Mouse (Mus musculus) c-Kit-positive CD71-positive TER-119-negative erythroid progenitor cells, embryonic 14.5 days (primary cell): ENCODE results near the gene Lrrc8b.

Experiments
- DNase-seq: peaks from one replicate; pipeline ENCODE4 v3.0.0-alpha.2; 2013; ENCODE audit warnings: low read depth

Gene Lrrc8b

GRCm38 (mm10) chr5:105425587-105425986, 10.0 kb downstream of the Lrrc8b start:
- no peak for DNase-seq

DNA sequence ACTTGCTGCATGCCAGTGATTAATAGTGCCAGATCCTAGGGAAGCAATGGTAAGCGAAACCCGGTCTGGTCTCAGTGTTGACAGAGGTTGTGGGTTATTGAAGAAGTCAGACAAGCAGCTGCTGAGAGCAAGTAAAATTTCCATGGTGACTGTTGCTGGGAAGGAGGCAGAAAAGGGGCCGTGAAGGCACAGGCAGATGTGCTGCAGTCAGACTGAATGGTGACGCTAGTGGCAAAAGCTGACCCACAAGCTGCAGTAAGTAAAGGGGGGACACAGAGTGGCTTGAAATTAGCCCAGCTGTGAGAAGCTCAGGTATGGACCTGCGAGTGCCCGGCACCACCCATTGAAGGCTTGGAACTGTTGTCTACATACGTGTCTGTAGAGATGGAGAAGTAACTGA, 11.8 kb downstream of the Lrrc8b start:
- no peak for DNase-seq

- no peak for DNase-seq
Measured at GRCm38 (mm10) chr5:105428265-105428974, 12.8 kb downstream of the Lrrc8b start.

DNA sequence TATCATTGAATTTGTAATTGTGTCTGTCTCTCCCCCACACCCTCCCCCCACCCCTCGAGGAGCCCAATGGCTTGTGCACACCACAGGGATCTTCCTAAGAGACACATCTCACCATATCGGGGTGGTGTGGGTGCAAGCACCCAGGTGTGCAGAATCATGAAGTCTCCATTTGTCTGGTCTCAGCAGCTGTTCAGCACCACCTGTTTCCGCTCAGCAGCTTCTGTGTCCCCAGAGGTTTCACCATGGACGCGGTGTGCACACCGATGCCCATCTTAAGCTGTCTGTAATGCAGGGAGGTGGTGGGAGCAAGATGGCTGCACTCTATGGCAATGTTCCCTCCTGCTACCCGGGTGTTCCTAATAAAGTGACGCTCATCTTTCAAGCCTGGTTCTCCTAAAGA, 14.6 kb downstream of the Lrrc8b start:
- no peak for DNase-seq

- no peak for DNase-seq
Measured at GRCm38 (mm10) chr5:105439608-105440007, 24.0 kb downstream of the Lrrc8b start.

GRCm38 (mm10) chr5:105440992-105441535, 25.5 kb downstream of the Lrrc8b start:
- no peak for DNase-seq

- DNase-seq, result no peak
Measured at GRCm38 (mm10) chr5:105442212-105443000, 26.8 kb downstream of the Lrrc8b start.

DNA sequence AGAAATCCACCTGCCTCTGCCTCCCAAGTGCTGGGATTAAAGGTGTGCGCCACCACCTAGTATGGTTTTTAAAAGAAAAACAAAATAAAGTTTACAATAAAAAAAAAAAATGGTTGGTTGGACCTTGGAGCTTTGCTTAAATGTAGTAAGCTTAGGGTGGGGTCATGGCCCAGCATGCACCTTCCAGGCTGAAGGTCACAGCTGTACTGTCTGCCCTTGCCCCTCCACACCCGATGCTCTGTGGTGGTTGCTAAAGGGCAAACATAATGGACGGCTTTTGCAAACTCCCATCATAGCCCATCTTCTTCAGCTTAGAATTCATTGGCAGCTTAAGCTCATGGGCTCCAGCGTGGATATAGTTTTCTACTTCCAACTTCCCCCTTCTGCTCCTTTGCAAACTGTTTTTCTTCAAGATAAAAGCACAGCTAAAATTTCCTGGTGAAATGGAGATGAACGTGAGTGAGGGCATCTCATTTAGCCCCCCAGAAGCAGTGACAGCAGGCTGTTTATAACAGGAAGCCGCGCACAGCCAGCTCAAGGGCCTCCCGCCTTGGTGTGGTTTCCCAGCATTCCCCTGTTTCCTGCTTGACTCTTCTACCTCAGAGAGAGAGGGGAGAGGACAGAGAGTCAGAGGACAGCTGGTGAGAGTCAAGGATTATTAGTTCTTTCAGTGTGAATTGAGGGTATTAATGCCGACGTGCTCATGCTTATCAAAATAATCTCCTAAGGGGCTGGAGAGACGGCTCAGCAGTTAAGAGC, 27.7 kb downstream of the Lrrc8b start:
- no peak for DNase-seq

DNA sequence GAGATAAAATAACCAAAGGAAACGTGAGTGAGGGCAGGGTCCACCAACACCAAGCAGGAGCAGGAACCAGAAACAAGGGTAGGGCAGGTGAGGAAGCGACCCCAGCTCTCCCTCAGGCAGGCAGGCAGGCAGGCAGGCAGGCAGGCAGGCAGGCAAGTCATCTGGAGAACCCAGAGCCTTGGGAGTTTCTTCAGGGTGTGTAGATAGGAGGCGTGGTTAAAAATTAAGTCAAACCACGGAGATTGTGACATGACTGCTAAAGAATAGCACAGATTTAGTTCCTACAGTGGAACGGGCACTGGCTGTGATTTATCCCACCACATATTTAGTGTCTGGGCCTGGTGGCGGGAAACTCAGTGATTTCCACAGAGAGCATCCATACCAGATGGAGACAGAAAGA, 30.1 kb downstream of the Lrrc8b start:
- no peak for DNase-seq

GRCm38 (mm10) chr5:105454105-105454504, 38.5 kb downstream of the Lrrc8b start:
- no peak for DNase-seq

DNA sequence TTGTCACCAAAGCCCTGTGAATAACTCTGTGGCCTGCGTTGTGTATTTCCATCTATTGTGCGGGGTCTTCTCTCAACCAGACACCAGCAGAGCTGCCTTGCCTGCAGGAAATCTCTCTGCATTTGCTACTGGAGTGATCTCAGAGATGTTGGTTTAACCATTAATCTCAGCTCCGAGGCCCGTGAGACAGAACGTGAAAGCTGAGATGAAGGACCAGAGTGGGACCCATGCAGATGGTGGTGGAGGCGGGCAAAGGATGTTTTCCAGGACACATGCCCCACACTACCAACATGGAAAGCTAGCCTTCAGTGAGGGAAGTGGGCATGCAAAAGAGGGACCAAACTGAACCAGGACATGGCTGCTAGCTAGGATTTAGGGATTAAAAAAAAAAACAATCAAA, 43.5 kb downstream of the Lrrc8b start:
- DNase-seq, result no peak

DNA sequence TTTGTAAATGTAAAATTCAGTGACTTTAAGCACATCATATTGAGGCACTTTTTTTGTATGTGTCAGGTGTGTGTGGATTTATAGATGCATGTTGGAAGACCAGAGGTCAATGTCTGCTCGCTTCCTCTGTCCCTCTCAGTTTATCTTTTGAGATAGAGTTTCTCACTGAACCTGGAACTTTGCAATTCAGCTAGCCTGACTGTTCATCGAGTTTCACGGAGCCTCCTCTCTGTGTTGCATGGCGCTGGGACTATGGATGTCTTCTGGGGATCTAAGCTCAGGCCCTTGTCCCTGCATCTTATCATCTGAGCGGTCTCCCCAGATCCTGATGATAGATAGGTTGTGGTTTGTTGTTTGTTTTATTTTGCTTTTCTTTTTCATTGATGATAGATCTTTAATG, 45.0 kb downstream of the Lrrc8b start:
- DNase-seq, result no peak

GRCm38 (mm10) chr5:105461076-105461475, 45.5 kb downstream of the Lrrc8b start:
- no peak for DNase-seq

DNA sequence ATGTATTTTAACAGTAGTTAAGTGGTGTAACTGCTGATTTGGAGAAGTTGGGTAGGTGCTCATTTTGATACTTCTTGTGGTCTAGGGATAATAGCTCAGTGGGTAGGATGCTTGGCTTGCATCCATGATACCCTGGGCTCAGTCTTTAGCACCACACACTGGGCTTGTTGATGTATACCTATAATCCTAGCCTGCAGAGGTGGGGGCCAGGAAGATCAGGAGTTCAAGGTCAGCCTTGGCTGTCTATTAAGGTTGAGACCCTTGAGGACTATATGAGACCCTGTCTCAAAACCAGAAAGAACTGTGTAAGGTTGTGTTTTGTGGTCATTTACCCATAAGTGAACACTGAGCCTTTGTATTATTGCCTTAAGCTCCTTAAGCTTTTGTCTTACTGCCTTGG, 49.1 kb downstream of the Lrrc8b start:
- no peak for DNase-seq

DNA sequence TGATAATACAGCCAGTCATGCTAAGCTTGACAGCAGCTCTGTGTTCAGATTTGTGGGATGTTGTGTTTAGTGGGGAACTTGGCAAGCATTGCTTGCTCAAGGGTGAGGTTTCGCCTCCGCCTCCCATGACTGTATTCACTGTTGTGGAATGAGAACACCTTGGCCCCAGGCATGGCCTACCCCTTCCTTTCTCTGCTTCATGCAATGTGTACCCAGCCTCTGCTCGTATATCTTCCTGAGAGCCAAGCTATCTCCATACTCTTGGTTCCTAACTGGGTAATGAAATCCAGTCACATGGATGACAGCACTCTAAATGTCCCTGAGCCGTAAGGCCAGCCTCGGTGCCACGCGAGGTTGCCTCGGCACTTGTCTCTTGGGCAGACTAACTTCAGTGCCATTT, 50.0 kb downstream of the Lrrc8b start:
- DNase-seq, result no peak

GRCm38 (mm10) chr5:105466471-105466902, 50.9 kb downstream of the Lrrc8b start:
- DNase-seq, result no peak

- no peak for DNase-seq
Measured at GRCm38 (mm10) chr5:105467271-105467670, 51.7 kb downstream of the Lrrc8b start.

DNA sequence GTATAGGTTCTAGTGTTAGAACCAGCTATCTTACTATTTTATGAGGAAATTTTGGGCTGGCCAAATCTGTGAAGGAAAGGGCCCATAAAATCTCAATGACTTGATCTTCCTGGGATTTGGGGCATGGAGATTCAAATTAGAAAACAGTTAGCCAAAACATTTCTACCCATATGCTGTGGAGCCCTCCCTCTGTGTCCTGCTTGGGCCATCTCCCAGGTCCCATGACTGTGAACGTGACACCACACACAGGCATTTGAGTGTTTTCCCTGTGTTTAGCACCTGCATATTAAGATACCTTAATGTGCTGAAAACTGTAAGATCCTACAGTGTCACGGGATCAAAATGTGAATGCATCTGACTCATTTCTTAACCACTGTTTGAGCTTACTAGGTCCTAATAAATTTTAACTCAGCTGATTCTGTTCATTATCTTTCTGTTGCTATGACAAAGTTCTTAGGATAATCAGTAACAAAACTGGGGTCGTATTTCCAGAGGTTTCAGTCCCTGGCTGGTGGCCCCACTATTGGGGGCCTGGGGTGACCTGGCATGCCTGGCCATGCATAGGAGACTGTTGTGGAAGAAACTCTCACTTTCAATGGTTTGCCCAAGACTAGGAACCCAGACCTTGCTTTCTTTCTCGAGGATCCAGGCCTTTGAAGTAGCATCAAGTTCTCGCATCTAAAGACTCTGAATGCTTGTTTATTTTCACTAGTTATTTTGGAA, 57.6 kb downstream of the Lrrc8b start:
- no peak for DNase-seq

GRCm38 (mm10) chr5:105477527-105477926, 62.0 kb downstream of the Lrrc8b start:
- no peak for DNase-seq

DNA sequence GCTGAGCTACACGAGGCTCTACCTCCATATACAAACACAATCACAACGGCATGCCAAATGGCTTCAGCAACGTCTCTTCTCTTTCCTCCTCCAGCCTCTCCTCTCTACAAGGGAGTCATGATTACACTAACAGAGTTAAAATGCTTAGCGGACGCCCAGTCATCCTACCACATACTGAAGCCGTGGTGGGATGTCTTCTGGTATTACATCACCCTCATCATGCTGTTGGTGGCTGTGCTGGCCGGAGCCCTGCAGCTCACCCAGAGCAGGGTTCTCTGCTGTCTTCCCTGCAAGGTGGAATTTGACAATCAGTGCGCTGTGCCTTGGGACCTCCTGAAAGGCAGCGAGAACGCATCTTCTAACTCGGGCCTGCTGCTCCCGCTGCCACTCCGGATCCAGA, 64.1 kb downstream of the Lrrc8b start:
- DNase-seq, result no peak

DNA sequence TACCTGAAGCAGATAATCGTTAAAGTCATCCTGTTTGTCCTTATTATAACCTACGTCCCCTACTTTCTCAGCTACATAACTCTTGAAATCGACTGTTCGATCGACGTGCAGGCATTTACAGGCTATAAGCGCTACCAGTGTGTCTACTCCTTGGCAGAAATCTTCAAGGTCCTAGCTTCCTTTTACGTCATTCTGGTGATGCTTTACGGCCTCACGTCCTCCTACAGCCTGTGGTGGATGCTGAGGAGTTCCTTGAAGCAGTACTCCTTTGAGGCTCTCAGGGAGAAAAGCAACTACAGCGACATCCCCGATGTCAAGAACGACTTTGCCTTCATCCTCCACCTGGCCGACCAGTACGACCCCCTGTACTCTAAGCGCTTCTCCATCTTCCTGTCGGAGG, 65.0 kb downstream of the Lrrc8b start:
- DNase-seq, result no peak

GRCm38 (mm10) chr5:105483632-105484031, 68.1 kb downstream of the Lrrc8b start:
- DNase-seq, result no peak
